Mouse (Mus musculus): ENCODE data around the gene Tox2.
A peak's percentile ranks its signal among the peaks of the same experiment; 100 is the strongest.

The Tox2 gene

GRCm38 (mm10) chr2:163261362-163262054 is 58.6 kb downstream of the Tox2 start:
- no peak for DNase-seq

- DNase-seq = no peak
Measured at GRCm38 (mm10) chr2:163262055-163262420, 59.1 kb downstream of the Tox2 start.

- DNase-seq = no peak
Measured at GRCm38 (mm10) chr2:163267097-163267496, 64.2 kb downstream of the Tox2 start.

GRCm38 (mm10) chr2:163271581-163272492 is 68.9 kb downstream of the Tox2 start:
- no peak for DNase-seq

GRCm38 (mm10) chr2:163273815-163274214 is 70.9 kb downstream of the Tox2 start:
- DNase-seq = no peak

- no peak for DNase-seq
Measured at GRCm38 (mm10) chr2:163275986-163276385, 73.1 kb downstream of the Tox2 start.

- no peak for DNase-seq
Measured at GRCm38 (mm10) chr2:163277979-163278378, 75.1 kb downstream of the Tox2 start.

- no peak for DNase-seq
Measured at GRCm38 (mm10) chr2:163280636-163281322, 77.9 kb downstream of the Tox2 start.

GRCm38 (mm10) chr2:163284856-163285255 is 81.9 kb downstream of the Tox2 start:
- DNase-seq = no peak

GRCm38 (mm10) chr2:163285335-163285734 is 82.4 kb downstream of the Tox2 start:
- no peak for DNase-seq

GRCm38 (mm10) chr2:163285762-163286161 is 82.8 kb downstream of the Tox2 start:
- DNase-seq = no peak

GRCm38 (mm10) chr2:163288881-163289379 is 86.0 kb downstream of the Tox2 start:
- peak; percentile 37 for DNase-seq

GRCm38 (mm10) chr2:163296999-163297630 is 94.2 kb downstream of the Tox2 start:
- no peak for DNase-seq

- peak; percentile 26 for DNase-seq
Measured at GRCm38 (mm10) chr2:163300069-163301060, 97.4 kb downstream of the Tox2 start.

GRCm38 (mm10) chr2:163301641-163302040 is 98.7 kb downstream of the Tox2 start:
- no peak for DNase-seq

GRCm38 (mm10) chr2:163303037-163303436 is 100.1 kb downstream of the Tox2 start:
- no peak for DNase-seq

GRCm38 (mm10) chr2:163309376-163309775 is 106.5 kb downstream of the Tox2 start:
- no peak for DNase-seq

- DNase-seq = no peak
Measured at GRCm38 (mm10) chr2:163310163-163310688, 107.3 kb downstream of the Tox2 start.

- no peak for DNase-seq
Measured at GRCm38 (mm10) chr2:163317281-163317680, 114.4 kb downstream of the Tox2 start.

- no peak for DNase-seq
Measured at GRCm38 (mm10) chr2:163318777-163319176, 115.9 kb downstream of the Tox2 start.

GRCm38 (mm10) chr2:163323163-163323562 is 120.2 kb downstream of the Tox2 start:
- DNase-seq = no peak
